Mouse (Mus musculus): ENCODE measurements around the gene Tbc1d10b.
A peak's percentile ranks its signal among the peaks of the same experiment; 100 is the strongest.
"Not testable (repeated sequence)": the region's sequence is repeated elsewhere in the genome, so short reads cannot be mapped to it uniquely, and the experiment has no call there.

Tbc1d10b gene

GRCm38 (mm10) chr7:127208295-127208552, at the start of gene Tbc1d10b:
Gene Tbc1d10b, minus strand, starts transcription at chr7:127208468.
- no peak for DNase-seq

GRCm38 (mm10) chr7:127256518-127256917, 48.2 kb upstream of the Tbc1d10b start:
- no peak for DNase-seq

- no peak for DNase-seq
These were observed 47.7 kb upstream of the Tbc1d10b start for GRCm38 (mm10) chr7:127255965-127256364.

- DNase-seq, result no peak
These were observed 46.7 kb upstream of the Tbc1d10b start for GRCm38 (mm10) chr7:127255008-127255407.

- DNase-seq, result peak; percentile 99
These were observed 45.8 kb upstream of the Tbc1d10b start for GRCm38 (mm10) chr7:127253821-127254769.

GRCm38 (mm10) chr7:127253341-127253740, 45.1 kb upstream of the Tbc1d10b start:
- no peak for DNase-seq

- peak; percentile 49 for DNase-seq
These were observed 44.1 kb upstream of the Tbc1d10b start for GRCm38 (mm10) chr7:127252414-127252813.

- DNase-seq, result not testable (repeated sequence)
These were observed 42.2 kb upstream of the Tbc1d10b start for GRCm38 (mm10) chr7:127250511-127250910.

GRCm38 (mm10) chr7:127244658-127245510, 36.6 kb upstream of the Tbc1d10b start:
- peak; percentile 17 for DNase-seq

GRCm38 (mm10) chr7:127243870-127244657, 35.8 kb upstream of the Tbc1d10b start, which contains the start of gene Zfp771:
Gene Zfp771, plus strand, starts transcription at chr7:127244274.
- DNase-seq, result peak; percentile 98

- DNase-seq, result no peak
These were observed 35.1 kb upstream of the Tbc1d10b start for GRCm38 (mm10) chr7:127243361-127243867.

GRCm38 (mm10) chr7:127234777-127235176, 26.5 kb upstream of the Tbc1d10b start:
- DNase-seq, result no peak

GRCm38 (mm10) chr7:127233765-127234164, 25.5 kb upstream of the Tbc1d10b start:
- no peak for DNase-seq

GRCm38 (mm10) chr7:127233368-127233749, 25.1 kb upstream of the Tbc1d10b start:
- DNase-seq, result peak; percentile 66

- peak; percentile 94 for DNase-seq
These were observed 24.5 kb upstream of the Tbc1d10b start, which contains the start of the genes Zfp553 and Sept1 for GRCm38 (mm10) chr7:127232622-127233367. Gene Zfp553, plus strand, starts transcription at chr7:127233061. Gene Sept1, minus strand, starts transcription at chr7:127233130.

- peak; percentile 20 for DNase-seq
These were observed 23.8 kb upstream of the Tbc1d10b start for GRCm38 (mm10) chr7:127231826-127232621.

GRCm38 (mm10) chr7:127231376-127231775, 23.1 kb upstream of the Tbc1d10b start:
- DNase-seq, result no peak

GRCm38 (mm10) chr7:127228615-127229303, 20.5 kb upstream of the Tbc1d10b start:
- peak; percentile 74 for DNase-seq

GRCm38 (mm10) chr7:127225147-127225995, 17.1 kb upstream of the Tbc1d10b start:
- no peak for DNase-seq
